Mouse (Mus musculus) frontal cortex, postnatal 36 days (tissue): Measurements from ENCODE around the gene Spsb4.

Experiments used
- DNase-seq, 2 experiments: peaks; one replicate each; pipeline ENCODE4 v3.0.0; 2022; ENCODE audit warnings: low spot score in 2 of 2

The Spsb4 gene

DNA sequence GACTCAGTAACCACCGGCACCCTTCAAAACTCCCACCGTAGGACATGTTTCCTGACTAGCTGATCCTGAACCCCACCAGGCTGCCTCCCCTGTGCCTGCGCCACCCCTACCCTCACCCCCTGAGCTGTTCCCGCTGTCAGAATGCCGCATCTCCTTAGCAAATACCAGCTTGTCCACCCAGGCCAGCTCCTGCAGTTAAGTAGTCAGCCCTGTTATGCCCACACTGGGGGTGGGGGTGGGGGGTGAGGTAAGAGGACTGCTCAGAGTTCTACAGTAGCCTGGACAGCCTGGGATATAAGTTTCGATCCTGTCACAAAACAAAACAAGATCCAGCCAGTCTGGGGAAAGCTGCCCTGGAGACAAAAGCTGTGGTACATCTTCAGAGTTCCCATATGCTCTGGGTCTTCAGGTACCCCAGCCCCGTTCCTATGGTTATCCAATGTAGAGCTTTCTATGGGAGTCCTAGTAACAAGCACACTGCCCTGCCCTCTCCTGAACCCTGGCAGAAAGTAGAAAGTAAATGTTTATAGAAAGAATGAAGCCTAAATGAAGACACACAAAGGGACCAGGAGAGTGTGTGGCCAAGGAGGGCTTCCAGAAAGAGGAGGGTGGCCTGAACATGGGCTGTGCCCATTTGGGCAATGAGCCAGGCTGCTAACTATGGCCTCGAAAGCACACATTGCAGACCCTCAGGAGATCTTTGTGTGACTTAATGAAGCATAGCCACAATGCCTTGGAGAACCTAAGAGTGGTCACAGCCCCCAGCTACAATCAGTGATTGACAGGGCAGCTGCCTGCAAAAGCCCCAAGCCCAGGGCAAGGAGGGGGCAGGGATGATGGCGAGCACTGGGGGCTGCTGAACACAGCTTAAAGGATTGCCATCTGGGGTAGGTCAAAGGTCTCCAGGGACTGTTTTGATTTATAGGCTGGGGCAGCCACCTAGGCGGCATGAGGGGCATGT is 38.3 kb downstream of the Spsb4 start:
- DNase-seq, result no peak

DNA sequence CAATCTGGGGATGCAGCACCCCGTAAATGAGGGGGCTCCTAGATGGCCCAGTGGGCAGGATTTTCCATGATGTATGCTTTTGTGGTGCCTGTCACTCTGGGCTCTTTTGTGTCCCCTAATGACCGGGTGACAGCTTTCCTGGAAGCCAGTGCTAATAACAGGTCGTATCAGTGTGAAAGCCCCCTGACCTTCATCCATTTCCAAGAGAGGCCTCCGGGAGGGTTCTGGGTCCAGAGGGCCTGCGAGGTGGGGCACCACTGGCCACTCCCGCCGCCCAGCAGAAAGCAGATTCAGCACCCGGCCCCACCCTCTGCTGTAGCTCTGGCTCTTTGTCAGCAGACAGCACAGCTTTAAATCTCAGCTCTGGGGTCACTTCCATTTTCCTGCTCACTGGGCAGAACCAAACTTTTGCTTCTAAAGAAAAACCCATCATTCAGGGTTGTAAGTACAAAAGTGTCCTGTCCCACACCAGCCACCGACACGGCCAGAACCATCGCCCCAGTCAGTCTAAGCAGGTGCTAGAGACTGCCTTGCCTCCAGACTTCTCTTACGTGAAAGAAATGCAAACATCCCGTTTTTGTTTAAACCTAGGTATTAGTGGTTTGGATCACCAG is 39.1 kb downstream of the Spsb4 start:
- DNase-seq, result no peak

DNA sequence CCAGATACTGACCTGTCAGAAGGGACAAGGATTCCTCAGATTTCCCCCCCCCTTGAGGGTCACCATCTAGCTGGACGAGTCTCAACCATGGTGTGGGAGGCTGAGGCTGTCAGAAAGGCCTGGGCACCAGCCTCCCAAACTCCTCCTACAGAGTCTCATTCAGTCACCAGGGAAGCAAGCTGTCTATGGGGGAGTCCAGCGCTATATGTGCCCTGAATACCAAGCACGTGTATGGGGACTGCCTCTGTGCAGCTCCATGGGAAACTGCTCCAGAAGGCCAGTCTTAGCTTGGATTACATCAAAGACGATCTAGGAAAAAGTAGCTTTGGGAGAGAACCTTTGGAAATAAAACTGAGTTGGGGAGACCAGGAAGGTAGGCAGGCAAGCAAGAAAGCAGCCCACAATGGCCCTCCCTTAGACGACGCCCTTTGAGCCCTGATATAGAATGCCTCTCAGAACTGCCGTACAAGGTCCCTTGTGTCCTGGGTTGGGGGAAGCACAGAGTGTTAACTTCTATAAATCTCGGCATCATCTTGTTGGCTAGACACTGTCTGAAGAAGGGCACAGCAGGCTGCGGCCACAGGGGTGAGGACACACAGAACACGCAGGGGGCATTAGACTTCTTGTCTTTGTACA is 40.4 kb downstream of the Spsb4 start:
- no peak for DNase-seq

DNA sequence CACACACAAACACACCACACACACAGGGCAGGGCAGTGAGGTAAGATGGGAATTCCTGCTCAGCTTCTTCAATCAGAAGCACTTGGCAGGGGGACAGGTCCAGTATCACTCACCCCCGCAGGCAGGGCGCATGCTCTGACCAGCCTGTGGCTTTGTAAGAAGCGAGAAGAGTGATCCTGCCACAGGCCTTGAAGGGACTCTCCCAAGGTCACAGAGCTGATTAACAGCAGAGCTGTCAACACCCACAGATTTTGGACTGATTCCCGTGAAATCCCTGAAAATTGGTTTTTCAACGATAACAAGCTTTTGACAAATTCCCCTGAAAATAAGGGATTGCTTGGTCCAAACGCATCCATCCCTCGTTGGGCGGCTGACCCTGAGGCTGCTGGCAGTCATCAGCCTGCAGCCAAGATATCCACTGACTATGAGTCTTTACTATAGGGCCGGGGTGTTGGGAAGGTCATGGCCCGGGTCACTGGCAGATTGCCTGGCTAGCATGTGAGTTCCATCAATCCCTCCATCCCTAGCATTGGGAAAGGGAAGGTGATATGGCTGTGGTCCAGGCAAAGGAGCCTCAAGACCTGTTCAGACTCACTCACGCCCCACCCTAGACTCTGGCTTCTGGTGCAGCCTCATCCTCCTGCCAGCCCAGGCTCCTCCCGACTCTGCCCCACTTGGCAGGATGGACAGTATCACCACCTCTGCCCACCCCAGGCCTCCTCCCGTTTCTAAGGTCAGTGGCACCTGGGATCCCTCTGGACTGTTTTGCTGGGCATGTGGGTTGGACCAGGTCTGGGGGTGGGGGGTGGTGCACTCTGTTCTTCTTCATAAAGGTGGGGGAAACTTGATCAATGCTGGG is 41.1 kb downstream of the Spsb4 start:
- no peak for DNase-seq

DNA sequence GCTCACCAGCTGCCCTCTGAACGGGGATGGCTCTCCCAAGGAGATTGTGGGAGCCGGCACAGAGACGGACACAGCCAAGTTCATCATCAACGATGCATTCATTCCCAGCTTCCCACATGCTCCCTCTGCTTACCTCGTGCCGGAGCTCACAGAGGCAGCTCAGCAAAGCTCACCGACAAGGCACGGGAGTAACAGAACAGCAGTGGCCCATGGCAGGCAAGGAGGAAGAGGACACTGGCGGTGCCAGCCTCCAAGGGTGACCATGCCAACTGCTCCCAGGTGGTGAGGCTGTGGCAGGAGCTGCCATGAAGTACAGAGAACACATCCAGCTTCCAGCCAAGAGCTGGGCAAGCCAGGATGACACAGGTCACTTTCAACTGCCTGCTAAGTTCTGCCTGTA is 45.6 kb downstream of the Spsb4 start:
- no peak for DNase-seq

- no peak for DNase-seq
Observed at GRCm38 (mm10) chr9:96971625-96972404, 46.8 kb downstream of the Spsb4 start.

DNA sequence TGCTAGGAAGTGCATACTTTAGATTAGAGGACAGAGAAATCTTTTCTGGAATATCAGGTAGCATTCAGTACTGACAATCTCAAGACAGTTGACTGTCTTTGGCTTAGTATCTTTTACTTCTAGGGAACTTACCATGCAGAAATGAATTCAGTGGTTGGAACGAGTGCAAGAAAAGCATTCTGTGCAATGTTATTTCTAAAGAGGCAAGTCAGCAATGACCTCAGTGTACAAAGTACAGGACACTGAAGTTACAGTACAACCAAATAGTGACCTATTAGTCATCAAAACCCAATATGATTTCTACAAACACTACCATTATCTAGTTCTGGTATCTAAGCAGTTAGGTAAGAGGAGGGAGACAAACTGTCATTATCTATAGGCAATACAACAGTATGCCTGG is 51.1 kb downstream of the Spsb4 start:
- no peak for DNase-seq

- DNase-seq, result no peak
Observed at GRCm38 (mm10) chr9:96966465-96966864, 52.2 kb downstream of the Spsb4 start.

DNA sequence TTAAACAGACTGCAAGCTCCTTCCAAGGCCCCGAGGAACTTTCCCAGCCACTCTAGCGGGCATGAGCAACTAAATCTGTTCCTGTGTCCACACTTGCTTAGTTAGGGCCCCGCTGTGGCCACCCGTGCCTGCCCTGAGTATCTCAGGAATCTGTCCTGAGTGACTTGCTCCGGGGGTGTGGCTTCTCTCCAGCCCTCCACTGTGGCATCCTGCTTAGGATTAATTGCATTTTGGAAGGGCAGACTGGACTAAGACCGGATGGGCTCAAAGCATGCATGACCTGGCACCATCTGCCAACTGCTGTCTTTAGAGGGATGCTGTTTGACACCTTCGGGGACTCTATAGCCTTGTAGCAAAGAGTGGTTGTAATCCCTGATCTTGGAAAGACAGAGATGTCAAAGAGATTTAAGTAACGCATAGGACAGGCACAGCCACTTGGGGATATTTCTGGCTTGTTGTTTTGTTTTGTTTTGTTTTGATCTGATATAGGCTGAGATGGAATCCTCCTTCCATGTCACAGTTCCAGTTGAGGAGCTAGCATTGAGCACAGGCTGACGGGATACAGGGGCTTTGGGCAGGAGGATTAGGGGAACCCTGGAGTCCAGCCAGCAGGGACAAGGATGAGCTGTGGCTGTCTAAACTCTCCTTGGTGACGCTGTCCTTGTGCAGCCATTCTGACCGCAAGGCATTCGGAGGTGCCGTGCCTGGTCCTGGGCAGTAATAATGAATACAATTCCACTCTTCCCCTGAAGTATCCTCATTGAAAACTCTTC is 55.0 kb downstream of the Spsb4 start:
- DNase-seq, result no peak

- DNase-seq, result no peak
Observed at GRCm38 (mm10) chr9:96962714-96963113, 55.9 kb downstream of the Spsb4 start.

- no peak for DNase-seq
Observed at GRCm38 (mm10) chr9:96961986-96962701, 56.5 kb downstream of the Spsb4 start.

- peak in 1 of 2 experiments; percentile 38 for DNase-seq
Observed at GRCm38 (mm10) chr9:96961006-96961405, 57.6 kb downstream of the Spsb4 start.

GRCm38 (mm10) chr9:96960241-96960640 is 58.4 kb downstream of the Spsb4 start:
- peak in 1 of 2 experiments; percentile 24 for DNase-seq

GRCm38 (mm10) chr9:96959469-96959868 is 59.2 kb downstream of the Spsb4 start:
- DNase-seq, result no peak

GRCm38 (mm10) chr9:96958009-96958615 is 60.5 kb downstream of the Spsb4 start:
- DNase-seq, result no peak

DNA sequence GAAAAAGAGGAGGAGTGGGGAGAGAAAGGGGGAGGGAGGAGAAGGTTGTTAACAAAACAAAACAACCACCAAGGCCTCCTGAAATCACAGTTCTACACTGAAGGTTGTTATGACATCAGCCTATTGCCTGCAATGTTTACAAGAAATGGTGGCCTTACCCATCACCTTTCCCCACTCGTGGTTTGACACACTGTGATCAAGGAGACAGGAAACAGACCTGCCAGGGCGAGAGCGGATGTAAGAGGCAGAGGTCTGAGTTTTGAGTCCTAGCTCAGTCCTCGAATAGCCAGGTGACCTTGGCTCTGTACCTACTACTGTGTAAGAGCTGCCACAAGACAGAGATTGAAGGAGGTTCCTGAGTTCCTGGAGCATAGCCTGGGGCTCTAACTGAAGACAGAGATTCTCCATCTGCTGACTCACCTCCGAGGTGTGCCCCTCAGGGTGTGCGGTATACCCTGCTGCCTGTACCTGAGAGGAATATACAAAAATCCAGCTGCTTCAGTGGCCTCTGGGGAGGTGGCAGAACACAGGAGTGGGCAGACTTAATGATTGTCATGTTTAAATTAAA is 61.3 kb downstream of the Spsb4 start:
- DNase-seq, result no peak

GRCm38 (mm10) chr9:96956646-96957297 is 61.9 kb downstream of the Spsb4 start:
- no peak for DNase-seq
